Mouse (Mus musculus) layer of hippocampus, postnatal 14 days (tissue): Measurements from ENCODE around the gene Pdzrn3. TPM values are rescaled to one million over a fixed set of nuclear protein-coding genes. Genes with fewer than 3 reads are reported as not detected.
A peak's percentile ranks its signal among the peaks of the same experiment; 100 is the strongest.

Experiments
- DNase-seq, 2 experiments: peaks; one replicate each; pipeline ENCODE4 v3.0.0; 2021 to 2022; ENCODE audit warnings: low spot score in 2 of 2, mixed read lengths in 1 of 2
- total RNA-seq, 2 experiments: library from RNA; stranded (reverse); gene quantifications; 2 replicates each; pipeline ENCODE4 v1.2.3; 2021

Gene Pdzrn3
- total RNA-seq, 2 experiments from 2014 or later: 10.5 to 10.7 TPM

GRCm38 (mm10) chr6:101296280-101296679, 81.4 kb downstream of the Pdzrn3 start:
- no peak for DNase-seq

GRCm38 (mm10) chr6:101293036-101293572, 84.6 kb downstream of the Pdzrn3 start:
- DNase-seq: no peak

- DNase-seq: no peak
Observed at GRCm38 (mm10) chr6:101291944-101292343, 85.8 kb downstream of the Pdzrn3 start.

GRCm38 (mm10) chr6:101290160-101290559, 87.5 kb downstream of the Pdzrn3 start:
- no peak for DNase-seq

GRCm38 (mm10) chr6:101289428-101289827, 88.3 kb downstream of the Pdzrn3 start:
- DNase-seq: peak; percentile 38 to 51

GRCm38 (mm10) chr6:101287566-101288173, 90.0 kb downstream of the Pdzrn3 start:
- DNase-seq: no peak

GRCm38 (mm10) chr6:101287077-101287476, 90.6 kb downstream of the Pdzrn3 start:
- DNase-seq: no peak

DNA sequence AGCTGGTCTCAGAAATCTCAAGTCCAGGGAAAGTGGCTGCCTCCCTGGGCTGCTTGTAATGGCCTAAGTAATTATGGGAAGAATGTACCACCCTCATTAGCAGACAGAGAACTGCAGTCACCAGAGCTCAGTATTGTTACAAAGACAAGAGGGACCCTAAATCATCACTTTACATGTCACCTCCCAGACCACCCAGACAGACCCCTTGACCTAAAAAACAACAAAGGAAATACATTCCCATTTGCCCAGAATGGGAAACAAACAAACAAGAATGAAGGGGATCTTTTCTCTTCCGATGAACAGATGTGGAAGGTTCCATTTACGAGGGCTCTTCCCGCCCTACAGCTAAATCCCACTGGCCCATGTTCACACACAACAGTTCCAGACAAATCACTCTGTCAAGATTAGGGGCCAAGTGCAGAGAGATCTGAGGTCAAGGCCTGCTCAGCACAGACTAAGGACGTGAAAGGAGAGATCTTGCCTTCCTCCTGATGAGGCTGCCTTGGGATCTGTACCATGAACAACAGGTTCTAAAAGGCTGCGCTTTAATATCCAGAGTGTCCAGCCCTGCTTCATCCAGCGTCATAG, 93.2 kb downstream of the Pdzrn3 start:
- DNase-seq: no peak

DNA sequence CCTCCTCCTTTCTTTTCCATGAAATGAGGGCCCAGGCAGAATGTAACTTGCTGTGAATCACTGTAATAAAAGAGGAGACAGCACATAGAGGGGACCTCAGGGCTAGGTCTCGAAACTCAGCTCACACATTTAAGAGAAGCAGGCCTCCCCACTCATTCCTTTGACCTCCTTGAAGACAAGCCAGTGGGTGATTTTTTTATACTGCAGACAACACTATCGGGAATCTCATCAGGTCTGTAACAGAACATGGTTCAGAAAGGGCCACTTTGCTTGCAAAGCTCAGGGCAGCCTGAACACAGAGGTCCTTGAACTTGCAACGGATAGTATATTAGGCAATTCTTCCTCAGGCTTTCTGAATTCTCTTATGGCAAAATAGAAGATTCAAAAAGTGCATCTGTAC, 93.8 kb downstream of the Pdzrn3 start:
- DNase-seq: no peak

DNA sequence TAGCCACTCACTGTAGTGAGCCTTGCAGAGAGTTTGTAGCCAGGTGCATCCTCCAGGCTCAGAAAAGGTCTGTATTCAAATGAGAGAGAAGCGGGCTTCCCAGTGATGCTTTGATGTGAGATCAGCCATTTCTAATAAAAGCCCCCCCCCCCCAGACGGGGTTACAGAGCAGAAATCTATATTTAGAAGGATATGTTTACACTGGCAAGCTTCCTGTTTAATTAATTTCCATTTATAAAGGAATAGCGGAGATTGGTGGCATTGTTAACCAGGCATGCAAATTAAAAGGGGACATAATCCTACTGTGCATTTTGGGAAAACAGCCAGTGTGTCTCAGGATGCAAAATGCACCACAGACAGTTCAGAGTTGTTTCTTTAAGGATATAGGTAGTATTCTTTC, 96.1 kb downstream of the Pdzrn3 start:
- DNase-seq: no peak

- DNase-seq: peak in 1 of 2 experiments; percentile 44
Observed at GRCm38 (mm10) chr6:101280811-101281218, 96.9 kb downstream of the Pdzrn3 start.

GRCm38 (mm10) chr6:101278286-101278932, 99.3 kb downstream of the Pdzrn3 start:
- no peak for DNase-seq

DNA sequence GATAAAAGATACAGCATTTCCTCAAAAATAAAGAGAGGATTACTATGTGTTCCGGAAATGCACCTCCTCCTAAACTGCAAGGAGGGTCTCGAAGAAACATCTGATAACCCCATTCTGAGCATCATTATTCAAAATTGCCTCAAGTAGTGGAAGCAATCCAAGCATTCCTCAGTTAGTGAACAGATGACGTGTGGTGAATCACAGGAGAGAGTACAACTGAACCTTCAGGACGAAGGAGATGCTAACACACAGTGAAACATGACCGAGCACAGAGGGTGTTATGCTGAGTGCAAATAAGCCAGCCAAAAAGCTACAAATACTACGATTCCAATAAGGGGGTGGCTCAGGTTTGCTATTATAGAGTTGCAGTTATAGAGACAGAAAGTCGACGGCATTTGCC, 101.4 kb downstream of the Pdzrn3 start:
- no peak for DNase-seq

GRCm38 (mm10) chr6:101275806-101276205, 101.9 kb downstream of the Pdzrn3 start:
- no peak for DNase-seq

DNA sequence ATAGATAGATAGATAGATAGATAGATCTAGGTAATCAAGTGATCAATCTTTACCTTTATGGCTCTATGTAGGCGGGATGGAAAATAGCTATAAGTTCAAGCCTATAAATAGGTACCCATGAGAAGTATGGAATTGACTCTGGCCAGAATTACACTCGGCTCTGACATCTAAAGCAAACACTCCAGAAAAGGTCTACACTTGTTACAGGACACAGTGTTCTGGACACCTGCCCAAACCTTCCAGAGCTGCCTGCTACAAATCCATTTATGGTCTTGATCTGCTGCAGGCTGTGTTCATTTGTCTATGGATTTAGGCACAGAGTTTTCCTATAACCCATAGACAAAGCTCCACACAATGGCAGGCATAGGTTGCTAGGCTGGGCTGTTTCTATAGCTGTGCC, 102.9 kb downstream of the Pdzrn3 start:
- DNase-seq: no peak

GRCm38 (mm10) chr6:101272256-101272655, 105.4 kb downstream of the Pdzrn3 start:
- DNase-seq: no peak

DNA sequence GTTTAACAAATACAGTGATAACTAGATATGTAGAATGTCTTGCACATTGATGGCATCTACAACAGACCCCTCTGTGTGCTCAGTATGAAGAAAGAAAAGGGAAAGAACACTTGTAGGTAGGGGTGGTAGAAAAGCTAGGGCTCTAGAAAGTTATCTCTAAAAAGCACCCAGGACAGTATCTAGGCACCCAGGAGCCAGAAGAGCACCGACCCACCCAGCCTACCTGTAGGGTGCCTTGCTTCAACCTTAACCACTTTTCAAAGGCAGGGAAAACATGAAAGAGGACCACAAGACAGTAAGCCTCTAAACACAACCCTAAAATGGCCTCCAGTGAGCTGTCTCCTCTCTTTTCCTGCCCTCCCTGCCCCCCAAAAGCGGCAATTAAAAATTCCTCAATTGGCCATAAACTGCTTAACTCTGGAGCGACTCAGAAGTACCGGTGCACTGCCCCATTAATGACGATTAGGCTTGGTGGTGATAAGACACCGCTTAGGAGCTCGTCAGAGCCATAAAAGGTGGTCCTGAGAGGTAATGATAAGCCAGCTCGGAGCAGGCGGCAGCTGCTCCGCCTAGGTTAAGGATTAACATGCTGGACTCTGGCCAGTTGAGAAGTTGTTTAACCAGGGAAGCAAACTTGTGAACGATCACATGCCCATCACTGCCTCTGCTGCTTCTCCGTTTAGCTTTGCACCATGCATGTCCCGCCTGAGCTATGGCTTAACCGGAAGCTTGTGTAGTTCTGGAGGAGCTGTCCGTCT, 106.1 kb downstream of the Pdzrn3 start:
- DNase-seq: no peak

- DNase-seq: no peak
Observed at GRCm38 (mm10) chr6:101270095-101270826, 107.4 kb downstream of the Pdzrn3 start.

GRCm38 (mm10) chr6:101269335-101270094, 108.2 kb downstream of the Pdzrn3 start:
- DNase-seq: no peak

- DNase-seq: no peak
Observed at GRCm38 (mm10) chr6:101268266-101268665, 109.4 kb downstream of the Pdzrn3 start.
